Mouse (Mus musculus): Measurements from ENCODE around the gene Pfdn6. TPM values are rescaled to one million over a fixed set of nuclear protein-coding genes. Genes with fewer than 3 reads are reported as not detected.
"Not testable (repeated sequence)": the region's sequence is repeated elsewhere in the genome, so short reads cannot be mapped to it uniquely, and the experiment has no call there.

Gene Pfdn6
- total and polyA plus RNA-seq, 2 experiments from 2014 or later: 47.9 to 185 TPM

DNA sequence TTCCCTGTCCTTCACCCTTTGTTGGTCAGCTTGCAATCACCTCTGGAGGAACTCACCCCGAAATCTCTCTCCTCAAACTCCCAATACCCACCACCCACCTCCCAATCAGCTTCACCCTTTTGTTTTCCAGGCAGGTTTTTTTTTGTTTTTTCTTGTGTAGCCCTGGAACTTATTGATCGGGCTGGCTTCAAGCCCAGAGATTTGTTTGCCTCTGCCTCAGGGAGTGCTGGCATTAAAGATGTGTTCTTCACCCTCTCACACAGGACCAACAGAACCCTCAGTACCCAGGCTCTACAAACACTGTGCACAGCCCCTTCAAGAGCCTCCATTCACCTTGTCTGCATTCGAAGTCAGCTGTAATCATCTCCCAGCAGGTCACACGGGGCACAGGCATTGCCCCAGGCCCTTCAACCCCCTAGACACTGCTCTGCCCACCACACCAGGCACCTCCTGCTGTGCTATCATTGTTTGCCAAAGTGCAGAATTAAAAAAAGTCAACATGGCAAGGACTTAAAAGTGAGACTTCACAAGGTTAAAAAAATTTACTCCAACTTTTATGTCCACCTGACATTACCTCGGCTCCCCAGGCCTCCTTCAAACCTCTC is 13.9 kb upstream of the Pfdn6 start:
- ATAC-seq (ENCODE audit: low FRiP score) (no peak), DNase-seq (ENCODE audit: low spot score) (no peak)
- Histone ChIP-seq H3K4me2 (ENCODE audit: low read depth, low read length, poor library complexity, severe bottlenecking) (peak overlapping the region; percentile 74), H3K27ac (ENCODE audit: low read depth, low read length) (0 out of 2 replicates have a peak overlapping the region, but pooled peaks have one; percentile 26), H3K4me3 (ENCODE audit: low read depth, low read length) (peak overlapping the region; percentile 84), H3K9me3 (ENCODE audit: low read length) (no peaks in the 10 kb centered on the region), H3K9ac (replicated peaks; ENCODE audit: low read length, poor library complexity, severe bottlenecking) (peak overlapping the region; percentile 96), H3K27me3 (ENCODE audit: insufficient read depth, low read length) (no peaks in the 10 kb centered on the region), H3K36me3 (ENCODE audit: insufficient read depth, low read length) (peaks cover 24% of the 10 kb centered on the region), H3K4me1 (ENCODE audit: insufficient read depth, low read length) (peaks cover 19% of the 10 kb centered on the region; the same call in 1 of the 2 replicates)
- no peak for TF ChIP-seq CTCF (IDR thresholded peaks at IDR 0.05)
- 42% methylated on average over 5 of the region's 5 CpGs for WGBS

DNA sequence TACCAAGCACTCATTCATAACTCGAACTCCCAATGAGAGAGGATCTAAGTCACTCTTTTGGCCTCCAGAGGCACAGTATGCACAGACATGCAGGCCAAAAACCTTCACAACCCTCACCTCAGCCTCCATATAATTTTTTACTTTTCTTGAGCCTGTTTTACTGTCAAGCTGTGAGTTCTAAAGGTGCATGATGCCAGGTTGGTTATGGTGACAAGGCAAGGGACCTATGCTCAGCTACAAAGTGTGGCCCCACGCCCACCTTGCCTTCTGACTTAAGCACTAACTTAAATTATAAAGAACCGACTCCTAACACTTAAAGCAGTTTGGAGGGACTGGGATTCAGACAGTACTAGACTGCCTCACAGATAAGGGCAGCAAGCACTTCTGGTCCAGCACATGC is 13.2 kb upstream of the Pfdn6 start:
- H3K36me3 ChIP-seq (ENCODE audit: insufficient read depth, low read length): peaks cover 22% of the 10 kb centered on the region
- H3K9me3 ChIP-seq (ENCODE audit: low read length): no peaks in the 10 kb centered on the region
- no peak overlapping the region for H3K4me3 ChIP-seq (ENCODE audit: low read depth, low read length)
- 88% methylated on average over 3 of the region's 3 CpGs for WGBS
- no peaks in the 10 kb centered on the region for H3K27me3 ChIP-seq (ENCODE audit: insufficient read depth, low read length)
- ATAC-seq (ENCODE audit: low FRiP score) (no peak), DNase-seq (ENCODE audit: low spot score) (no peak)
- TF ChIP-seq CTCF (IDR thresholded peaks at IDR 0.05): no peak
- H3K4me1 ChIP-seq (ENCODE audit: insufficient read depth, low read length): peaks cover 19% of the 10 kb centered on the region; the same call in 1 of the 2 replicates
- H3K4me2 ChIP-seq (ENCODE audit: low read depth, low read length, poor library complexity, severe bottlenecking): no peak overlapping the region
- H3K27ac ChIP-seq (ENCODE audit: low read depth, low read length): no peak overlapping the region
- no peak overlapping the region for H3K9ac ChIP-seq (replicated peaks; ENCODE audit: low read length, poor library complexity, severe bottlenecking)

DNA sequence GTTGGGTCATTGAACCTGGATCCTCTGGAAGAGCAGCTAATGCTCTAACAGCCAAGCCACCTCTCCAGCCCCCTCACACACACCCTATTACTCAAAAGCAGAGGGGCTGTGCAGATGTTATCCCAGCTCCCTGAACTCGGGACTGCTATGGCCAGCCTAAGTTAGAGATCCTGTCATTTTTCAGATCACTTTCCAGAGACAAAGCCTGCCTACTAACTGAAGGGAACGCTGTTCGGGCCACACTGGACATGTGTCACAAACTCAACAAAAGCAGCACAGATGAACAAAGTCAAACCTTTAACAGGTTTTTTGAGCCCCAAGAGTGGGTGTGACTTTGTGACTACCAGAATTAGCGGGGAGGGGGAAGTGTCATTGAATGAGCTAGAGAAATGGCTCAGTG is 12.7 kb upstream of the Pfdn6 start:
- TF ChIP-seq CTCF (IDR thresholded peaks at IDR 0.05): no peak

DNA sequence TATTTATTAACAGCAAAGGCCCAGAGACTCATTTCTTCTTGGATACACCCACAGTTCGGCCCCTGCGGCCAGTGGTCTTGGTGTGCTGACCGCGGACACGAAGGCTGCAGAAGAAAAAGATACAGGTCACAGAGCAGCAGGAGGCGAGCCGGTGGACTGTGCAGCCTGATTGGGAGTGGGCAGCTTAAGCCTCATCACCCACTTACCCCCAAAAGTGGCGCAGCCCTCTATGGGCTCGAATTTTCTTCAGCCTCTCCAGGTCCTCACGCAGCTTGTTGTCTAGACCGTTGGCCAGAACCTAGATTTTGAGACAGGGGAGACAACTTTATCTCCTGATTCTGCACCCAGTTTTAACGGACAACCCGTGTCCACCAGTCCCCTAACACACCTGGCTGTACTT is 11.9 kb upstream of the Pfdn6 start:
- peaks cover 17% of the 10 kb centered on the region for H3K36me3 ChIP-seq (ENCODE audit: insufficient read depth, low read length)
- not testable (repeated sequence) for DNase-seq (ENCODE audit: low spot score); H3K27ac ChIP-seq (ENCODE audit: low read depth, low read length); ATAC-seq (ENCODE audit: low FRiP score); H3K9ac ChIP-seq (replicated peaks; ENCODE audit: low read length, poor library complexity, severe bottlenecking); H3K27me3 ChIP-seq (ENCODE audit: insufficient read depth, low read length); H3K4me3 ChIP-seq (ENCODE audit: low read depth, low read length); H3K9me3 ChIP-seq (ENCODE audit: low read length)
- 75% methylated on average over 13 of the region's 13 CpGs for WGBS
- H3K4me1 ChIP-seq (ENCODE audit: insufficient read depth, low read length): peaks cover 19% of the 10 kb centered on the region; the same call in 1 of the 2 replicates
- peak overlapping the region; percentile 96 for H3K4me2 ChIP-seq (ENCODE audit: low read depth, low read length, poor library complexity, severe bottlenecking)

More for the DNA sequence above, 12.7 kb upstream of the Pfdn6 start:
- no peak overlapping the region for H3K27ac ChIP-seq (ENCODE audit: low read depth, low read length)
- H3K4me1 ChIP-seq (ENCODE audit: insufficient read depth, low read length): peaks cover 19% of the 10 kb centered on the region; the same call in 1 of the 2 replicates
- peaks cover 18% of the 10 kb centered on the region for H3K36me3 ChIP-seq (ENCODE audit: insufficient read depth, low read length)
- no peak overlapping the region for H3K4me2 ChIP-seq (ENCODE audit: low read depth, low read length, poor library complexity, severe bottlenecking)
- H3K27me3 ChIP-seq (ENCODE audit: insufficient read depth, low read length): no peaks in the 10 kb centered on the region
- ATAC-seq (ENCODE audit: low FRiP score): no peak
- no peak overlapping the region for H3K4me3 ChIP-seq (ENCODE audit: low read depth, low read length)
- 80% methylated on average over 4 of the region's 4 CpGs for WGBS
- no peak for DNase-seq (ENCODE audit: low spot score)
- H3K9me3 ChIP-seq (ENCODE audit: low read length): no peaks in the 10 kb centered on the region
- H3K9ac ChIP-seq (replicated peaks; ENCODE audit: low read length, poor library complexity, severe bottlenecking): no peak overlapping the region; the same call in 1 of the 2 replicates

- Histone ChIP-seq H3K4me2 (ENCODE audit: low read depth, low read length, poor library complexity, severe bottlenecking) (peak within 1 kb of the TSS; percentile 96), H3K4me3 (ENCODE audit: low read depth, low read length) (peak within 1 kb of the TSS; percentile 52), H3K4me1 (ENCODE audit: insufficient read depth, low read length) (peaks cover 13% of the 10 kb centered on the region; the same call in 1 of the 2 replicates), H3K36me3 (ENCODE audit: insufficient read depth, low read length) (peaks cover 22% of the 10 kb centered on the region), H3K9me3 (ENCODE audit: low read length) (no peaks in the 10 kb centered on the region), H3K27ac (ENCODE audit: low read depth, low read length) (peak within 1 kb of the TSS; percentile 91), H3K9ac (replicated peaks; ENCODE audit: low read length, poor library complexity, severe bottlenecking) (peak within 1 kb of the TSS; percentile 79), H3K27me3 (ENCODE audit: insufficient read depth, low read length) (no peaks in the 10 kb centered on the region)
- TF ChIP-seq CTCF (IDR thresholded peaks at IDR 0.05): peak; percentile 13
- ATAC-seq (ENCODE audit: low FRiP score): peak; percentile 76
- WGBS: under 1% methylated on average over 45 of the region's 45 CpGs
- peak; percentile 90 for DNase-seq (ENCODE audit: low spot score)
Observed at GRCm38 (mm10) chr17:33951021-33951946, 11.1 kb upstream of the Pfdn6 start, which contains the start of gene B3galt4. Gene B3galt4, minus strand, starts transcription at chr17:33951488.

Data from midbrain, postnatal 0 days (tissue).